Mouse (Mus musculus): ENCODE data around the gene Twf1. TPM values are rescaled to one million over a fixed set of nuclear protein-coding genes. Genes with fewer than 3 reads are reported as not detected.

Twf1 gene
- total and polyA plus RNA-seq, 3 experiments = 10.4 to 37.0 (median 30.1) TPM

GRCm38 (mm10) chr15:94620909-94621308 lies 31.2 kb upstream of the Twf1 start:
- TF ChIP-seq USF2 (conservative IDR thresholded peaks at IDR 0.05; ENCODE audit: low read depth, low read length) (no peak), USF1 (IDR thresholded peaks at IDR 0.05; ENCODE audit: low read depth, low read length) (no peak), MEF2A (IDR thresholded peaks at IDR 0.05; ENCODE audit: borderline replicate concordance, low read depth, low read length) (no peak), TBP (conservative IDR thresholded peaks at IDR 0.05; ENCODE audit: low read depth, low read length) (no peak), NELFE (IDR thresholded peaks at IDR 0.05; ENCODE audit: low read depth, low read length) (no peak), IRF4 (IDR thresholded peaks at IDR 0.05; ENCODE audit: low read depth, low read length) (no peak), MAX (IDR thresholded peaks at IDR 0.05; ENCODE audit: low read length) (no peak), POLR2AphosphoS2 (IDR thresholded peaks at IDR 0.05; ENCODE audit: low read depth, low read length) (no peak), ZC3H11A (IDR thresholded peaks at IDR 0.05; ENCODE audit: low read depth, low read length) (no peak), RCOR1 (conservative IDR thresholded peaks at IDR 0.05; ENCODE audit: low read depth, low read length) (no peak)
- dilution Hi-C loops (cut with MboI; ENCODE audit: extremely low pct_ligation_motif_present, extremely low pct_unique_long_range_greater_than_20kb, low sequenced_read_pairs) (no loop called here), in situ Hi-C loops (cut with MboI; ENCODE audit: low pct_ligation_motif_present, low pct_unique_long_range_greater_than_20kb, low sequenced_read_pairs) (no loop called here)
- Histone ChIP-seq H3K27me3 (replicated peaks) (no peaks in the 10 kb centered on the region), H3K9me3 (replicated peaks; ENCODE audit: low read length) (peaks cover 4% of the 10 kb centered on the region), H3K4me3 (replicated peaks in 1 of 3; ENCODE audit: low read depth in 2 of 3, low read length in 2 of 3, poor library complexity in 1 of 3) (no peak overlapping the region), H3K4me2 (ENCODE audit: insufficient read depth, low read depth, poor library complexity, severe bottlenecking) (no peak overlapping the region), H3K36me3 (replicated peaks in 1 of 2; ENCODE audit: control insufficient read depth in 1 of 2, insufficient read depth in 1 of 2, low read length in 1 of 2) (no peaks in the 10 kb centered on the region), H3K79me2 (replicated peaks; ENCODE audit: control insufficient read depth, extremely low read depth, insufficient read depth, poor library complexity, severe bottlenecking) (no peaks in the 10 kb centered on the region), H3K4me1 (ENCODE audit: control insufficient read depth in 1 of 2, insufficient read depth in 2 of 2) (no peaks in the 10 kb centered on the region), H3K27ac (ENCODE audit: insufficient read depth, low read depth) (no peak overlapping the region), H3K9ac (ENCODE audit: insufficient read depth, low read depth) (no peak overlapping the region)
- no peak for DNase-seq (ENCODE audit: extremely low read depth)

- H3K27me3 ChIP-seq (replicated peaks) = no peaks in the 10 kb centered on the region
- no peaks in the 10 kb centered on the region for H3K36me3 ChIP-seq (replicated peaks in 1 of 2; ENCODE audit: control insufficient read depth in 1 of 2, insufficient read depth in 1 of 2, low read length in 1 of 2)
- no peak overlapping the region for H3K9ac ChIP-seq (ENCODE audit: insufficient read depth, low read depth)
- H3K4me3 ChIP-seq (replicated peaks in 1 of 3; ENCODE audit: low read depth in 2 of 3, low read length in 2 of 3, poor library complexity in 1 of 3) = no peak overlapping the region
- TF ChIP-seq CHD2 (IDR thresholded peaks at IDR 0.05; ENCODE audit: low read length) = no peak
- TF ChIP-seq BHLHE40 (IDR thresholded peaks at IDR 0.05; ENCODE audit: low read depth, low read length) = no peak
- no peaks in the 10 kb centered on the region for H3K79me2 ChIP-seq (replicated peaks; ENCODE audit: control insufficient read depth, extremely low read depth, insufficient read depth, poor library complexity, severe bottlenecking)
- dilution Hi-C loops (cut with MboI; ENCODE audit: extremely low pct_ligation_motif_present, extremely low pct_unique_long_range_greater_than_20kb, low sequenced_read_pairs) = no loop called here
- no peak overlapping the region for H3K4me2 ChIP-seq (ENCODE audit: insufficient read depth, low read depth, poor library complexity, severe bottlenecking)
- H3K27ac ChIP-seq (ENCODE audit: insufficient read depth, low read depth) = no peak overlapping the region
- DNase-seq (ENCODE audit: extremely low read depth) = no peak
- H3K9me3 ChIP-seq (replicated peaks; ENCODE audit: low read length) = no peaks in the 10 kb centered on the region
- H3K4me1 ChIP-seq (ENCODE audit: control insufficient read depth in 1 of 2, insufficient read depth in 2 of 2) = no peaks in the 10 kb centered on the region
- in situ Hi-C loops (cut with MboI; ENCODE audit: low pct_ligation_motif_present, low pct_unique_long_range_greater_than_20kb, low sequenced_read_pairs) = no loop called here
These were observed 26.3 kb upstream of the Twf1 start for GRCm38 (mm10) chr15:94616036-94616435.

DNA sequence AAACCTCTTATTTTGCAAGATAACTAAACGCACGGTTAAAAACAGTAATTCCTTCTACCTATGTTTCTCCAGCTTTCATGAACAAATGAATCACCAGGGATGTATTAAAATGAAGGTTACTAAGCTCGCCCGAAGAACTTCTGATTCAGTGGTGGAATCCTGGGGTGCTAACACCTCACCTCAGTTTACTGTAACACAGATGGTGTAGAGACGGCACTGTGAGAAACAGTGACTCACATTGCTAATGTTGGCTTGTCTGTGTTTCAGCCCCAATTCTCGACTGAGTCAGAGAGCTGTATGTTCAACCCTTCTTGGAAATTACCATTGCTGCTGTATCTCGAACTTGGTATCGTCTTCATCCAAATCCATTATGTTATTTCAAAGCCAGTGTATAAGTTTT lies 18.1 kb upstream of the Twf1 start:
- Histone ChIP-seq H3K27ac (ENCODE audit: insufficient read depth, low read depth) (no peak overlapping the region), H3K36me3 (replicated peaks in 1 of 2; ENCODE audit: control insufficient read depth in 1 of 2, insufficient read depth in 1 of 2, low read length in 1 of 2) (no peaks in the 10 kb centered on the region), H3K4me1 (ENCODE audit: control insufficient read depth in 1 of 2, insufficient read depth in 2 of 2) (peaks cover 0 to 5% of the 10 kb centered on the region in 2 experiments; a peak in 1 of 4 replicates), H3K4me3 (replicated peaks in 1 of 3; ENCODE audit: low read depth in 2 of 3, low read length in 2 of 3, poor library complexity in 1 of 3) (no peak overlapping the region), H3K9me3 (replicated peaks; ENCODE audit: low read length) (no peaks in the 10 kb centered on the region), H3K9ac (ENCODE audit: insufficient read depth, low read depth) (no peak overlapping the region), H3K79me2 (replicated peaks; ENCODE audit: control insufficient read depth, extremely low read depth, insufficient read depth, poor library complexity, severe bottlenecking) (no peaks in the 10 kb centered on the region), H3K27me3 (replicated peaks) (no peaks in the 10 kb centered on the region), H3K4me2 (ENCODE audit: insufficient read depth, low read depth, poor library complexity, severe bottlenecking) (no peak overlapping the region)
- in situ Hi-C loops (cut with MboI; ENCODE audit: low pct_ligation_motif_present, low pct_unique_long_range_greater_than_20kb, low sequenced_read_pairs) (no loop called here), dilution Hi-C loops (cut with MboI; ENCODE audit: extremely low pct_ligation_motif_present, extremely low pct_unique_long_range_greater_than_20kb, low sequenced_read_pairs) (no loop called here)
- no peak for TF ChIP-seq MAZ (IDR thresholded peaks at IDR 0.05; ENCODE audit: low read depth, low read length)
- no peak for TF ChIP-seq POLR2AphosphoS2 (IDR thresholded peaks at IDR 0.05; ENCODE audit: low read depth, low read length)
- TF ChIP-seq CTCF (conservative IDR thresholded peaks at IDR 0.05 in 1 of 2, IDR thresholded peaks at IDR 0.05 in 1 of 2; ENCODE audit: low read depth in 2 of 2, low read length in 2 of 2) = no peak
- TF ChIP-seq USF1 (IDR thresholded peaks at IDR 0.05; ENCODE audit: low read depth, low read length) = no peak
- no peak for TF ChIP-seq ZNF384 (IDR thresholded peaks at IDR 0.05; ENCODE audit: low read depth, low read length)
- no peak for TF ChIP-seq UBTF (IDR thresholded peaks at IDR 0.05; ENCODE audit: low read depth, low read length)
- TF ChIP-seq USF2 (conservative IDR thresholded peaks at IDR 0.05; ENCODE audit: low read depth, low read length) = no peak
- TF ChIP-seq GABPA (IDR thresholded peaks at IDR 0.05; ENCODE audit: insufficient replicate concordance, low read depth, low read length) = no peak
- TF ChIP-seq PAX5 (IDR thresholded peaks at IDR 0.05; ENCODE audit: low read length) = no peak
- TF ChIP-seq TCF12 (IDR thresholded peaks at IDR 0.05; ENCODE audit: low read depth, low read length) = no peak
- no peak for TF ChIP-seq ZMIZ1 (IDR thresholded peaks at IDR 0.05; ENCODE audit: low read depth, low read length)
- no peak for DNase-seq (ENCODE audit: extremely low read depth)

Data from CH12.LX (cell line).